Mouse (Mus musculus) layer of hippocampus, adult 18-20 months (tissue): ENCODE measurements at regions not wholly inside any gene's neighbourhood (a gene's known extent, or its start where the extent isn't known, plus 50 kb on each side); places are given as distances from the start of the nearest gene placed in this dataset.

ENCODE experiments used
- DNase-seq, 2 experiments: peaks; one replicate each; pipeline ENCODE4 v3.0.0; 2022; ENCODE audit warnings: low spot score in 2 of 2

- peak; percentile 8 to 50 for DNase-seq
These were observed 936.3 kb downstream of the Nsun3 start for GRCm38 (mm10) chr16:61850310-61850709.
